ENCODE assay signal across 1 mouse cellular context in the genomic region with DNA sequence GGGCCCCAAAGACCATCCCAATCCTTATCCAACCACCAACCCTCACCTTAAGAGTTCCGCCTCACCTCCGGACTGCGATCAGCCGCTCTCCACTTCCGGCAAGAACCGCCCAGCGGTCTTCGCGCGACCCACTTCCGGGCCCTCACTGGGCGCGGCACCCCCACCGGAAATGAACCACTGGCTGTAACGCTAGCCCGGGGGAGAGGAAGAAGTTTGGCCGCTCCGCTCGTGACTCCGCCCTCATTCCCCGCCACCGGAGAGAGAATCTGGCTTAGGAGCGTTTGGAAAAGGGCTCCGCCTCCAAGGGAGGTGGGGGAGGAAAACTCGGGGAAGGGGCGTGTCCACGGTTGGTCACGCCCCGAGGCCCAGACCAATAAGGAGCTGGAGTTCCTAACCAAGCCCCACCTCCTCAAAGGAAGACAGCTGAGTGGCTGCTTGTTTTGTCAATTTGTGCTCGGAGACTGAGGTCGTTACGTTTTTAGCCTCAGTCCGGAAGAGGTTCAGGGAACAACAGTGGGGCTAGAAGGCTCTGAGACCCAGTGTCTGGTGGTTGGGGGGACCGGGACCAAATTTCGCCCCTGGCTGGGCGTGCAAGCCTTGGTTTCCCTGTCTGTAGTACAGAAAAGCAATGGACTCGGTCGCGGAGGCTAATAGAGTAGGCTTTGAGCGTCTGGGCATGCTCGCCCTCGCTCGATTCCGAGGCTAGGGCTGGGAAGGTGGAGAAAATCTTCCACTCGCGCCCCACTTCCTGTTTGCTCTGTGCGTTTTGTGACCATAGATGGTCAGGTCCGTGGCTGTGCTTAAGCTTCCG.
A peak's percentile ranks its signal among the peaks of the same experiment; 100 is the strongest.
TF ChIP-seq lines count a peak whose summit lies in the region.

A gene (minus strand): TSS at position 289 of the 811 bp plus-strand sequence.

TF ChIP-seq in myocyte, 11 proteins besides CTCF, POLR2A, EP300 and RAD21 (continued from another document):
- no peak for TF ChIP-seq MYOG (IDR thresholded peaks at IDR 0.05; ENCODE audit: control insufficient read depth in 1 of 3, insufficient read depth in 1 of 3, insufficient read length in 2 of 3, low read depth in 2 of 3)
- peak; percentile 58 for TF ChIP-seq USF1 (IDR thresholded peaks at IDR 0.05; ENCODE audit: low read depth)
